Mouse (Mus musculus) CH12.LX (cell line): Measurements from ENCODE around the gene Camsap2. TPM values are rescaled to one million over a fixed set of nuclear protein-coding genes. Genes with fewer than 3 reads are reported as not detected.
A peak's percentile ranks its signal among the peaks of the same experiment; 100 is the strongest.

Experiments used
- DNase-seq: peaks from one replicate; pipeline ENCODE4 v3.0.0-alpha.2; 2013; ENCODE audit errors: extremely low read depth
- H3K27ac ChIP-seq: 2 replicates; pipeline ENCODE4 v1.5.1; 2012; ENCODE audit warnings: low read depth, mild to moderate bottlenecking, control low read depth, moderate library complexity; ENCODE audit not compliant: insufficient read depth
- H3K27me3 ChIP-seq: replicated peaks from 2 replicates; pipeline ENCODE3; 2012; ENCODE audit warnings: inconsistent platforms
- H3K36me3 ChIP-seq, 2 experiments: replicated peaks in 1 of 2; 2 replicates each; pipeline versions ENCODE3 to v1.6.1; 2012; ENCODE audit warnings: inconsistent platforms in 1 of 2, low read length in 1 of 2, mild to moderate bottlenecking in 1 of 2, mixed read lengths in 1 of 2, moderate library complexity in 1 of 2; ENCODE audit not compliant: control insufficient read depth in 1 of 2, insufficient read depth in 1 of 2
- H3K4me1 ChIP-seq, 2 experiments: 2 replicates each; pipeline ENCODE4 v1.6.1; 2012; ENCODE audit warnings: inconsistent platforms in 1 of 2, moderate library complexity in 1 of 2; ENCODE audit not compliant: insufficient read depth in 2 of 2, control insufficient read depth in 1 of 2
- H3K4me2 ChIP-seq: 2 replicates; pipeline ENCODE4 v1.6.1; 2012; ENCODE audit warnings: low read depth, mild to moderate bottlenecking, control low read depth; ENCODE audit not compliant: poor library complexity, insufficient read depth, severe bottlenecking
- H3K4me3 ChIP-seq, 3 experiments: fragments of 150-350 bp in 1 of 3; sonication (generic) in 1 of 3; replicated peaks in 1 of 3; 2 replicates each; pipeline versions ENCODE3 to v1.5.1; 2011 to 2012; ENCODE audit warnings: low read depth in 2 of 3, low read length in 2 of 3, mild to moderate bottlenecking in 2 of 3, moderate library complexity in 2 of 3, control low read depth in 1 of 3, improper control_type of control experiment in 1 of 3, inconsistent platforms in 1 of 3, mixed read lengths in 1 of 3; ENCODE audit not compliant: poor library complexity in 1 of 3
- H3K79me2 ChIP-seq: replicated peaks from 2 replicates; pipeline ENCODE4 v1.6.1; 2012; ENCODE audit warnings: mild to moderate bottlenecking, moderate library complexity; ENCODE audit not compliant: control insufficient read depth, poor library complexity, insufficient read depth, severe bottlenecking; ENCODE audit errors: extremely low read depth
- H3K9ac ChIP-seq: 2 replicates; pipeline ENCODE4 v1.6.1; 2012; ENCODE audit warnings: low read depth, mild to moderate bottlenecking, control low read depth, moderate library complexity; ENCODE audit not compliant: insufficient read depth
- H3K9me3 ChIP-seq: replicated peaks from 2 replicates; pipeline ENCODE3; 2012; ENCODE audit warnings: low read length, inconsistent platforms, mixed read lengths
- E2F4 ChIP-seq: IDR thresholded peaks from 2 replicates; pipeline ENCODE4 v1.6.1; 2011; ENCODE audit warnings: low read depth, low read length, improper control_type of control experiment; ENCODE audit not compliant: insufficient replicate concordance
- ELF1 ChIP-seq: IDR thresholded peaks from 2 replicates; pipeline ENCODE4 v1.6.1; 2014; ENCODE audit warnings: low read depth, mild to moderate bottlenecking, inconsistent platforms, low read length, improper control_type of control experiment
- ETS1 ChIP-seq: conservative IDR thresholded peaks from 2 replicates; pipeline ENCODE4 v1.6.1; 2012; ENCODE audit warnings: low read depth, mild to moderate bottlenecking, inconsistent platforms, low read length, improper control_type of control experiment, moderate library complexity
- HCFC1 ChIP-seq: IDR thresholded peaks from 2 replicates; pipeline ENCODE4 v1.6.1; 2012; ENCODE audit warnings: low read depth, mild to moderate bottlenecking, inconsistent platforms, low read length, improper control_type of control experiment
- JUN ChIP-seq: IDR thresholded peaks from 2 replicates; pipeline ENCODE4 v1.6.1; 2011; ENCODE audit warnings: low read depth, mild to moderate bottlenecking, low read length, improper control_type of control experiment, moderate library complexity; ENCODE audit not compliant: insufficient read depth
- JUND ChIP-seq: conservative IDR thresholded peaks from 2 replicates; pipeline ENCODE4 v1.6.1; 2011; ENCODE audit warnings: low read depth, low read length, improper control_type of control experiment
- KAT2A ChIP-seq: IDR thresholded peaks from 2 replicates; pipeline ENCODE4 v1.6.1; 2012; ENCODE audit warnings: low read length, improper control_type of control experiment, inconsistent platforms; ENCODE audit not compliant: insufficient replicate concordance
- MAFK ChIP-seq: IDR thresholded peaks from 2 replicates; pipeline ENCODE4 v1.6.1; 2011; ENCODE audit warnings: low read length, improper control_type of control experiment; ENCODE audit not compliant: insufficient replicate concordance
- MEF2A ChIP-seq: IDR thresholded peaks from 2 replicates; pipeline ENCODE4 v1.6.1; 2014; ENCODE audit warnings: low read depth, mild to moderate bottlenecking, inconsistent platforms, low read length, improper control_type of control experiment, borderline replicate concordance
- MYC ChIP-seq: IDR thresholded peaks from 2 replicates; pipeline ENCODE4 v1.6.1; 2011; ENCODE audit warnings: low read depth, mild to moderate bottlenecking, improper control_type of control experiment, low read length
- NRF1 ChIP-seq: IDR thresholded peaks from 2 replicates; pipeline ENCODE4 v1.6.1; 2014; ENCODE audit warnings: low read depth, mild to moderate bottlenecking, inconsistent platforms, low read length, improper control_type of control experiment, moderate library complexity
- PAX5 ChIP-seq: IDR thresholded peaks from 2 replicates; pipeline ENCODE4 v1.6.1; 2012; ENCODE audit warnings: low read length, inconsistent platforms, mixed read lengths
- POLR2A ChIP-seq: IDR thresholded peaks from 2 replicates; pipeline ENCODE4 v1.6.1; 2011; ENCODE audit warnings: low read depth, mild to moderate bottlenecking, improper control_type of control experiment, low read length
- POLR2AphosphoS2 ChIP-seq: IDR thresholded peaks from 2 replicates; pipeline ENCODE4 v1.6.1; 2011; ENCODE audit warnings: low read depth, low read length, improper control_type of control experiment
- RAD21 ChIP-seq: IDR thresholded peaks from 2 replicates; pipeline ENCODE4 v1.6.1; 2011; ENCODE audit warnings: low read depth, mild to moderate bottlenecking, low read length, improper control_type of control experiment, moderate library complexity
- RCOR1 ChIP-seq: conservative IDR thresholded peaks from 2 replicates; pipeline ENCODE4 v1.6.1; 2012; ENCODE audit warnings: low read depth, mild to moderate bottlenecking, inconsistent platforms, low read length, improper control_type of control experiment
- TCF12 ChIP-seq: IDR thresholded peaks from 2 replicates; pipeline ENCODE4 v1.6.1; 2014; ENCODE audit warnings: low read depth, mild to moderate bottlenecking, inconsistent platforms, low read length, improper control_type of control experiment
- USF2 ChIP-seq: conservative IDR thresholded peaks from 2 replicates; pipeline ENCODE4 v1.6.1; 2011; ENCODE audit warnings: low read depth, low read length, improper control_type of control experiment
- ZC3H11A ChIP-seq: IDR thresholded peaks from 2 replicates; pipeline ENCODE4 v1.6.1; 2012; ENCODE audit warnings: low read depth, mild to moderate bottlenecking, inconsistent platforms, low read length, improper control_type of control experiment
- ZKSCAN1 ChIP-seq: IDR thresholded peaks from 2 replicates; pipeline ENCODE4 v1.6.1; 2012; ENCODE audit warnings: low read depth, inconsistent platforms, low read length, improper control_type of control experiment, borderline replicate concordance
- ZMIZ1 ChIP-seq: IDR thresholded peaks from 2 replicates; pipeline ENCODE4 v1.6.1; 2012; ENCODE audit warnings: low read depth, mild to moderate bottlenecking, inconsistent platforms, low read length, improper control_type of control experiment
- ZNF384 ChIP-seq: IDR thresholded peaks from 2 replicates; pipeline ENCODE4 v1.6.1; 2012; ENCODE audit warnings: low read depth, low read length, improper control_type of control experiment, inconsistent platforms
- dilution Hi-C: fragments of 300-500 bp; cut with MboI; formaldehyde crosslinking; loops from 2 replicates; pipeline ENCODE4 v1.14.3; 2020; ENCODE audit warnings: low sequenced_read_pairs; ENCODE audit not compliant: extremely low pct_unique_long_range_greater_than_20kb, extremely low pct_ligation_motif_present
- in situ Hi-C: fragments of 300-500 bp; cut with MboI; formaldehyde crosslinking; loops from 3 replicates; pipeline ENCODE4 v1.14.3; 2019; ENCODE audit warnings: low sequenced_read_pairs, low pct_ligation_motif_present, low pct_unique_long_range_greater_than_20kb, mixed read lengths
- polyA plus RNA-seq: library from polyadenylated mRNA; unstranded; fragments of >175 nt; gene quantifications from 2 replicates; pipeline ENCODE4 v1.2.1, GENCODE M21; 2012; ENCODE audit warnings: low read depth; ENCODE audit not compliant: insufficient read length
- total RNA-seq, 2 experiments: library from RNA; depleted of rRNA; stranded (reverse); fragments of 300-350 nt in 1 of 2; fragments of >200 nt in 1 of 2; gene quantifications; 2 replicates each; pipeline ENCODE4 v1.2.3; 2012 to 2014

The Camsap2 gene
- total and polyA plus RNA-seq, 3 experiments: 5.6 to 11.3 (median 9.5) TPM

DNA sequence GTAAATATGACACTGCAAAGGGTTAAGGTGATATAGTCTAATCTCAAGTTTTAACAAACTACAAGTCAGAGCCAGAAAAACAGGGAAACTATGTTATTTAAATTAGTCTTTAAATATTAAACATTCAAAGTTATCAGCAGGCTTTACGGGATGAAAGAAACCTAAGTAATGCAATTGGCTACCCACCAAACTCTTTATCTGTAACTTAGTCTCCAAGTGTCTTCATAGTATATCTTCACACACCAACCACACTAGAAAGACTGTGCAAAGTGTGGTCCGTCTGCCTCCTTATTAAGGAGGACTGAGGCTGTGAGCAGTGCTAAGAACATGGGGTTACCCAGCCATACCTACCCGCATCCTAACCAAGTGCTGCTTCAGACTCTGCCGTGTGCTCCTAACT is 23.6 kb downstream of the Camsap2 start:
- H3K9ac ChIP-seq: no peak overlapping the region
- no peaks in the 10 kb centered on the region for H3K9me3 ChIP-seq
- in situ Hi-C loops (no loop called here), dilution Hi-C loops (no loop called here)
- peaks cover 19 to 44% of the 10 kb centered on the region in 2 experiments for H3K36me3 ChIP-seq
- no peaks in the 10 kb centered on the region; the same call in 1 of the 2 replicates for H3K79me2 ChIP-seq
- H3K27ac ChIP-seq: no peak overlapping the region
- H3K4me3 ChIP-seq: no peak overlapping the region
- H3K4me1 ChIP-seq: peaks cover 0 to 4% of the 10 kb centered on the region in 2 experiments; a peak in 2 of 4 replicates
- no peak for TF ChIP-seq MAFK
- no peak for TF ChIP-seq POLR2A
- TF ChIP-seq TCF12: no peak
- no peak for TF ChIP-seq ZC3H11A
- TF ChIP-seq MEF2A: no peak
- no peak for TF ChIP-seq KAT2A
- no peak for TF ChIP-seq PAX5
- TF ChIP-seq ZMIZ1: no peak
- DNase-seq: no peak
- no peak overlapping the region for H3K4me2 ChIP-seq
- H3K27me3 ChIP-seq: no peaks in the 10 kb centered on the region

DNA sequence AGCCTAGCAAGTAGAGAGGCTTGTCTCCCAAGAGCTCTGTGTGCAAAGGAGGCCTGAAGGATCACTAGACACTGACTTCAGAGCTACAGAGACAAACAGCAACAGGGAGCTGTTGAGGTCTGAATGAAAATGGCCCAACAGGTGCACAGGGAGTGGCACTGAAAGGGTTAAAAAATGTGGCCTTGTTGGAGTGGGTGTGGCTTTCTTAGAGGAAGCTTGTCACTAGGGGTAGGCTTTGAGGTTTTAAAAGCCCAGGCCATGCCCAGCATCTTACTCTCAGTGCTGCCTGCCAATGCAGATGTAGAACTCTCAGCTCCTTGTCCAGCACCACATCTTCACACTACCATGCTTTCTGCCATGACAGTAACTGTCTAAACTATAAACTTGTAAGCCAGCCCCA is 29.6 kb downstream of the Camsap2 start:
- Histone ChIP-seq H3K79me2 (no peaks in the 10 kb centered on the region; the same call in 1 of the 2 replicates), H3K4me1 (peaks cover 0 to 4% of the 10 kb centered on the region in 2 experiments; a peak in 2 of 4 replicates), H3K27ac (no peak overlapping the region), H3K36me3 (peaks cover 2 to 36% of the 10 kb centered on the region in 2 experiments), H3K27me3 (no peaks in the 10 kb centered on the region), H3K4me2 (no peak overlapping the region), H3K9ac (no peak overlapping the region), H3K9me3 (no peaks in the 10 kb centered on the region), H3K4me3 (no peak overlapping the region)
- dilution Hi-C loops: no loop called here
- in situ Hi-C loops: no loop called here
- peak; percentile 8 for DNase-seq
- TF ChIP-seq ZNF384: no peak

DNA sequence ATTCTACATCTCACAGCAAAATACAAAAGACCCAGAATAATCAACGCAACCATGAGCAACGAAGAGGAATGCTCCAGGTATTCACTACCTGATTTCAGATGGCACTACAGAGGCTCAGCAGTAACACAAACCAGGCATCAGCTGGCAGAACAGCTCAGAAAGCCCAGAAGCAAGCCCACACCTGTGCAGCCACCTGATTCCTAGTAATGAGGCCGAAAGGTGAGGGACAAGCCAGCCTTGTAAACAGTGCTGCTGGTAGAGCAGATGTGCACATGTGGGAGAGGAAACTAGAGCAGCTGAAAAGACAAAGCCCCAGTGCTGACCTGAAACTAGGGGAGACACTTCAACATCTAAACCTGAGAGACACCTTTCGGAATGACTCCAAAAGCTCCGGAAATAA is 36.7 kb downstream of the Camsap2 start:
- no peaks in the 10 kb centered on the region for H3K9me3 ChIP-seq
- peaks cover 0 to 15% of the 10 kb centered on the region in 2 experiments for H3K36me3 ChIP-seq
- in situ Hi-C loops: no loop called here
- H3K27me3 ChIP-seq: no peaks in the 10 kb centered on the region
- no peaks in the 10 kb centered on the region; the same call in 1 of the 2 replicates for H3K79me2 ChIP-seq
- DNase-seq: no peak
- H3K4me3 ChIP-seq: no peak overlapping the region
- TF ChIP-seq ETS1 (no peak), ZKSCAN1 (no peak), MYC (no peak), TCF12 (no peak), HCFC1 (no peak), USF2 (no peak), JUND (no peak), POLR2A (no peak), JUN (no peak), MEF2A (no peak), ELF1 (no peak), NRF1 (no peak), RCOR1 (no peak), E2F4 (no peak), PAX5 (no peak), RAD21 (no peak), POLR2AphosphoS2 (no peak)
- no peak overlapping the region for H3K27ac ChIP-seq
- no peak overlapping the region for H3K4me2 ChIP-seq
- dilution Hi-C loops: no loop called here
- 0 out of 4 replicates have a peak, but pooled peaks cover 0 to 4% of the 10 kb centered on the region in 2 experiments for H3K4me1 ChIP-seq
- no peak overlapping the region for H3K9ac ChIP-seq
